Mouse (Mus musculus): ENCODE data around the gene Iqsec1.

DNA sequence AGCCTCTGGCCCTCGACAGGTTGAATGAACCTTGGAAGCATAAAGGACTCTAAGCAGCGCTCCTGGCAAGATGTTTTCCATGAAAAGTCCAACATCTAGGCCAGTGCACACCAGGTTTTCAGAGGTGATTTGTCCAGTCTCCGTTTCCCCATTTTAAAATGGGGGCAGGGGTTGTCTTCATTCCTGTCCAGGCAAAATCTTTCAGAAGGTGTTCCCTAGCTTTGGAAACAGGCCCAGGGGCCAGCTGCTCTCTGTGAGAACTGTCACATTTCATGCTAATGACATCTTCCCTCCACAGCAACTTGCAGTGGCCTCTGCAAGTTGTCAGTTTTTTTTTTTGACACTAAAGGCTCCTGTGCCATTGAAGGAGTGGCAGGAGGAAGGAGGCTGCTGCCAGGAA, 180.4 kb downstream of the Iqsec1 start:
- TF ChIP-seq POLR2AphosphoS2 (IDR thresholded peaks at IDR 0.05; ENCODE audit: low read depth, low read length): no peak
- no peak for TF ChIP-seq EP300 (IDR thresholded peaks at IDR 0.05; ENCODE audit: low read length)
- TF ChIP-seq USF1 (IDR thresholded peaks at IDR 0.05; ENCODE audit: low read depth, low read length): no peak
- TF ChIP-seq CTCF (conservative IDR thresholded peaks at IDR 0.05 in 1 of 2, IDR thresholded peaks at IDR 0.05 in 1 of 2; ENCODE audit: low read depth in 2 of 2, low read length in 2 of 2): no peak
- TF ChIP-seq E2F4 (IDR thresholded peaks at IDR 0.05; ENCODE audit: insufficient replicate concordance, low read depth, low read length): no peak
